Mouse (Mus musculus) liver, adult 2 months (tissue): ENCODE measurements around the gene Ppef1. TPM values are rescaled to one million over a fixed set of nuclear protein-coding genes. Genes with fewer than 3 reads are reported as not detected.

ENCODE experiments used
- DNase-seq: peaks from one replicate; pipeline ENCODE4 v3.0.0-alpha.2; 2011; ENCODE audit warnings: low read depth, low spot score; ENCODE audit errors: extremely low read depth
- H3K27ac ChIP-seq: fragments of 200-500 bp; replicated peaks from 2 replicates; pipeline ENCODE4 v1.5.1; 2012; ENCODE audit warnings: low read depth, mild to moderate bottlenecking, control low read depth, inconsistent platforms, low read length; ENCODE audit not compliant: insufficient read depth
- H3K27me3 ChIP-seq: fragments of 200-500 bp; 2 replicates; pipeline ENCODE4 v1.6.1; 2012; ENCODE audit warnings: mild to moderate bottlenecking, moderate library complexity, low read length, inconsistent platforms; ENCODE audit not compliant: control insufficient read depth, insufficient read depth
- H3K36me3 ChIP-seq: fragments of 200-500 bp; 2 replicates; pipeline ENCODE4 v1.6.1; 2012; ENCODE audit warnings: low read length, inconsistent platforms; ENCODE audit not compliant: control insufficient read depth, insufficient read depth
- H3K4me1 ChIP-seq: fragments of 200-500 bp; 2 replicates; pipeline ENCODE4 v1.6.1; 2011; ENCODE audit warnings: low read length; ENCODE audit not compliant: control insufficient read depth, insufficient read depth
- H3K4me3 ChIP-seq: fragments of 200-500 bp; 2 replicates; pipeline ENCODE4 v1.5.1; 2011; ENCODE audit warnings: low read depth, mild to moderate bottlenecking, control low read depth, low read length, moderate library complexity; ENCODE audit not compliant: insufficient read depth
- H3K79me2 ChIP-seq: fragments of 200-500 bp; 2 replicates; pipeline ENCODE4 v1.6.1; 2012; ENCODE audit warnings: inconsistent platforms, mild to moderate bottlenecking, low read length, moderate library complexity; ENCODE audit not compliant: control insufficient read depth, insufficient read depth
- H3K9ac ChIP-seq: fragments of 200-500 bp; 2 replicates; pipeline ENCODE4 v1.6.1; 2012; ENCODE audit warnings: low read depth, mild to moderate bottlenecking, control low read depth, inconsistent platforms, low read length
- CTCF ChIP-seq: fragments of 200-500 bp; IDR thresholded peaks from 2 replicates; pipeline ENCODE4 v1.5.1; 2011; ENCODE audit warnings: low read depth, low read length, control low read depth
- POLR2A ChIP-seq: fragments of 200-500 bp; IDR thresholded peaks from 2 replicates; pipeline ENCODE4 v1.6.1; 2011; ENCODE audit warnings: low read length, control low read depth; ENCODE audit not compliant: insufficient read depth; ENCODE audit errors: extremely low read depth
- WGBS: fragments of 180-500 bp; shearing (Covaris S2); methylation state at CpG from one replicate; pipeline ENCODE4 v1.1.7; 2018; 5-methylcytosine and 5-hydroxymethylcytosine counted together
- polyA plus RNA-seq: library from polyadenylated mRNA; depleted of rRNA; stranded (reverse); fragments of >200 nt; gene quantifications from 2 replicates; pipeline ENCODE4 v1.2.3, GENCODE M21; 2012; rRNA removed
- total RNA-seq: library from RNA; depleted of rRNA; stranded (reverse); fragments of >200 nt; gene quantifications from 2 replicates; pipeline ENCODE4 v1.2.3, GENCODE M21; 2014; rRNA removed

The Ppef1 gene
- total and polyA plus RNA-seq, 2 experiments: not detected

DNA sequence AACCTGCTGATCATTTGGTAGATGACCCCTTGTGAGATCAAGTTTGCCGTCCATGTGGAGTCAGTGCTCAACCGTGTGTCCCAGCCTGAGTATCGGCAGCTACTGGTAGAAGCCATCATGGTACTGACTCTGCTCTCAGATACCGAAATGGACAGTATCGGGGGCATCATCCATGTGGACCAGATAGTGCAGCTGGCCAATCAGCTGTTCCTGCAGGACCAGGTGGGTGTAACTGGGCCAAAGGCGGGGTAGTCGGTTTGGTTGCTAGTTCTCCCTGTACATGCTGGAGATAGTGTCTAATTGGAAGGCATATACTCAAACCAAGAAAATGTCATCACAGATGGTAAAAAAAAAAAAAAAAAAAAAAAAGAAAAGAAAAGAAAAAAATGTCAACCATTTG lies 145.4 kb downstream of the Ppef1 start:
- H3K4me3 ChIP-seq: no peak overlapping the region
- no peaks in the 10 kb centered on the region for H3K4me1 ChIP-seq
- no peaks in the 10 kb centered on the region for H3K79me2 ChIP-seq
- H3K27ac ChIP-seq: no peak overlapping the region
- no peaks in the 10 kb centered on the region for H3K27me3 ChIP-seq
- H3K36me3 ChIP-seq: no peaks in the 10 kb centered on the region; the same call in 1 of the 2 replicates
- no peak overlapping the region for H3K9ac ChIP-seq
- TF ChIP-seq CTCF: no peak
- no peak for TF ChIP-seq POLR2A
- 97% methylated on average over 7 of the region's 7 CpGs for WGBS
- no peak for DNase-seq

DNA sequence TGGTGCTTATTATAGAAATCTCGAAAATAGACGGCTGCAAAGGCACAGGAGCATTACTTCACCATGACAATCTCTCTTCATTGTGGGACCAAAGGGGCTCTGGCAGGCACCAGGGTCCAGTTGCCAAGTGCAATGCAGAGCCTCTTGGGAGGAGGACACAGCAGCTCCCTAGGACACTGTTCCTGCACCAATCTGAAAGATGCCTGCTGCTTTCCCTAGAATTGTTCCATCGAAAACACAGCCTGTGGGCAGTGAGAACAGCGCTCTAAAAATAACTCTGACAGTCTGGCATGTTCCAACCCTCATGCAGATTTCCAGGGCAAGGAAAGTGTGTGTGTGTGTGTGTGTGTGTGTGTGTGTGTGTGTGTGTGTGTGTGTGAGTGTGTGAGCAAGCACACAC lies 147.0 kb downstream of the Ppef1 start:
- no peak overlapping the region for H3K9ac ChIP-seq
- H3K4me1 ChIP-seq: no peaks in the 10 kb centered on the region
- H3K79me2 ChIP-seq: no peaks in the 10 kb centered on the region
- TF ChIP-seq CTCF: no peak
- no peak for TF ChIP-seq POLR2A
- DNase-seq: no peak
- WGBS: 95% methylated on average over 4 of the region's 4 CpGs
- H3K27me3 ChIP-seq: no peaks in the 10 kb centered on the region
- peaks cover 2% of the 10 kb centered on the region; the same call in 1 of the 2 replicates for H3K36me3 ChIP-seq
- H3K27ac ChIP-seq: no peak overlapping the region
- no peak overlapping the region for H3K4me3 ChIP-seq

- no peaks in the 10 kb centered on the region for H3K79me2 ChIP-seq
- no peak for DNase-seq
- no peak overlapping the region for H3K4me3 ChIP-seq
- H3K36me3 ChIP-seq: peaks cover 3% of the 10 kb centered on the region; the same call in 1 of the 2 replicates
- H3K9ac ChIP-seq: no peak overlapping the region
- no peak for TF ChIP-seq POLR2A
- no peak for TF ChIP-seq CTCF
- no peaks in the 10 kb centered on the region for H3K27me3 ChIP-seq
- no peak overlapping the region for H3K27ac ChIP-seq
- no peaks in the 10 kb centered on the region for H3K4me1 ChIP-seq
- 100% methylated on average over 1 of the region's 1 CpGs for WGBS
Measured at GRCm38 (mm10) chrX:160585110-160585509, 150.5 kb downstream of the Ppef1 start.

GRCm38 (mm10) chrX:160584148-160584838 lies 151.3 kb downstream of the Ppef1 start:
- no peaks in the 10 kb centered on the region for H3K27me3 ChIP-seq

GRCm38 (mm10) chrX:160583589-160583988 lies 152.0 kb downstream of the Ppef1 start:
- no peak for TF ChIP-seq CTCF
- no peak for TF ChIP-seq POLR2A
- peaks cover 3% of the 10 kb centered on the region; the same call in 1 of the 2 replicates for H3K36me3 ChIP-seq
- WGBS: 88% methylated on average over 5 of the region's 5 CpGs

More at GRCm38 (mm10) chrX:160584148-160584838, 151.3 kb downstream of the Ppef1 start:
- Histone ChIP-seq H3K4me1 (no peaks in the 10 kb centered on the region), H3K4me3 (no peak overlapping the region), H3K9ac (no peak overlapping the region), H3K36me3 (peaks cover 3% of the 10 kb centered on the region; the same call in 1 of the 2 replicates), H3K27ac (no peak overlapping the region), H3K79me2 (no peaks in the 10 kb centered on the region)
- no peak for DNase-seq
- WGBS: 98% methylated on average over 4 of the region's 4 CpGs
- no peak for TF ChIP-seq CTCF
- TF ChIP-seq POLR2A: no peak

More at GRCm38 (mm10) chrX:160583589-160583988, 152.0 kb downstream of the Ppef1 start:
- no peaks in the 10 kb centered on the region for H3K4me1 ChIP-seq
- no peaks in the 10 kb centered on the region for H3K79me2 ChIP-seq
- no peak for DNase-seq
- no peak overlapping the region for H3K9ac ChIP-seq
- H3K27me3 ChIP-seq: no peaks in the 10 kb centered on the region
- H3K4me3 ChIP-seq: no peak overlapping the region
- H3K27ac ChIP-seq: no peak overlapping the region

Other genes starting within 250 kb of the Ppef1 start
- 24.3 and 28.6 TPM in 2 replicates for gene Phka2, start 233.6 kb downstream of the Ppef1 start, total RNA-seq
- gene Phka2, start 233.6 kb downstream of the Ppef1 start, polyA plus RNA-seq: 11.4 and 15.2 TPM in 2 replicates
- not detected in 2 replicates for gene Rs1, start 32.2 kb upstream of the Ppef1 start, total RNA-seq
- not detected in 2 replicates for gene Rs1, start 32.2 kb upstream of the Ppef1 start, polyA plus RNA-seq
- gene Gja6, start 171.3 kb upstream of the Ppef1 start, total RNA-seq: 0.34 and 0.65 TPM in 2 replicates
- gene Gja6, start 171.3 kb upstream of the Ppef1 start, polyA plus RNA-seq: 0.04 and 0.11 TPM in 2 replicates